In genomic region chr11:70465824-70466223, GRCm38 (mm10) we compare ENCODE assay signal across 8 mouse cellular contexts. TPM values are rescaled to one million over a fixed set of nuclear protein-coding genes. Genes with fewer than 3 reads are reported as not detected.
DNase-seq lines count a peak whose midpoint lies in the region; ATAC-seq lines count a peak whose summit lies in the region.

No protein-coding gene starts in this region.

- H3K9me3 ChIP-seq in forebrain, embryonic 15.5 days, result no peaks in the 10 kb centered on the region
- no peaks in the 10 kb centered on the region for H3K9me3 ChIP-seq in intestine, embryonic 15.5 days
- H3K9me3 ChIP-seq in liver, embryonic 15.5 days (replicated peaks), result no peaks in the 10 kb centered on the region

- peaks cover 13% of the 10 kb centered on the region for H3K27me3 ChIP-seq in forebrain, embryonic 15.5 days
- H3K27me3 ChIP-seq in intestine, embryonic 15.5 days (replicated peaks), result peaks cover 6% of the 10 kb centered on the region
- H3K27me3 ChIP-seq in liver, embryonic 15.5 days, result peaks cover 70% of the 10 kb centered on the region

- peaks cover 11% of the 10 kb centered on the region for H3K4me1 ChIP-seq in forebrain, embryonic 15.5 days
- peaks cover 10% of the 10 kb centered on the region for H3K4me1 ChIP-seq in intestine, embryonic 15.5 days (replicated peaks)
- H3K4me1 ChIP-seq in liver, embryonic 15.5 days (replicated peaks), result peaks cover 6% of the 10 kb centered on the region

- DNase-seq in ovary, postnatal 36 days (ENCODE audit: low spot score), result peak; percentile 46
- no peak for DNase-seq in ovary, adult 18-20 months (ENCODE audit: low spot score)
- DNase-seq in testis, postnatal 10 days (ENCODE audit: low spot score), result peak; percentile 72
- no peak for DNase-seq in frontal cortex, postnatal 10 days (ENCODE audit: low spot score in 2 of 2)
- DNase-seq in thymus, postnatal 36 days, result no peak

- no peak for ATAC-seq in forebrain, embryonic 15.5 days (replicated peaks)
- ATAC-seq in intestine, embryonic 15.5 days, result no peak
- no peak for ATAC-seq in liver, embryonic 15.5 days (ENCODE audit: insufficient read depth)

- 8% methylated on average over 23 of the region's 23 CpGs for WGBS in forebrain, embryonic 15.5 days
- 10% methylated on average over 23 of the region's 23 CpGs for whole genome bisulfite sequencing in intestine, embryonic 15.5 days
- WGBS in liver, embryonic 15.5 days (ENCODE audit: insufficient replicate concordance), result 28% methylated on average over 23 of the region's 23 CpGs

- H3K4me2 ChIP-seq in forebrain, embryonic 15.5 days (replicated peaks), result peak overlapping the region; percentile 46
- peak overlapping the region; percentile 66 for H3K4me2 ChIP-seq in intestine, embryonic 15.5 days (replicated peaks)
- peak overlapping the region; percentile 41 for H3K4me2 ChIP-seq in liver, embryonic 15.5 days

- peak overlapping the region; percentile 26 for H3K4me3 ChIP-seq in forebrain, embryonic 15.5 days
- peak overlapping the region; percentile 30 for H3K4me3 ChIP-seq in intestine, embryonic 15.5 days (replicated peaks)
- peak overlapping the region; percentile 11; the same call in 1 of the 2 replicates for H3K4me3 ChIP-seq in liver, embryonic 15.5 days (replicated peaks)

- H3K27ac ChIP-seq in forebrain, embryonic 15.5 days (replicated peaks), result no peak overlapping the region
- 0 out of 2 replicates have a peak overlapping the region, but pooled peaks have one; percentile 29 for H3K27ac ChIP-seq in intestine, embryonic 15.5 days
- H3K27ac ChIP-seq in liver, embryonic 15.5 days (replicated peaks), result no peak overlapping the region

- H3K36me3 ChIP-seq in forebrain, embryonic 15.5 days, result no peaks in the 10 kb centered on the region
- no peaks in the 10 kb centered on the region for H3K36me3 ChIP-seq in intestine, embryonic 15.5 days
- H3K36me3 ChIP-seq in liver, embryonic 15.5 days (replicated peaks), result no peaks in the 10 kb centered on the region

- peak overlapping the region; percentile 28; the same call in 1 of the 2 replicates for H3K9ac ChIP-seq in forebrain, embryonic 15.5 days (replicated peaks)
- H3K9ac ChIP-seq in intestine, embryonic 15.5 days, result peak overlapping the region; percentile 24; the same call in 1 of the 2 replicates
- no peak overlapping the region for H3K9ac ChIP-seq in liver, embryonic 15.5 days

RNA-seq across cellular contexts. Expression of gene Cxcl16, which starts 6.0 kb away (rescaled TPM):
- polyA plus RNA-seq in forebrain, embryonic 15.5 days (2015; fragmentation: Nextera tagmentation; extraction: Ambion mirVana), result 1.4 and 1.9 TPM in 2 replicates
- 8.6 and 10.4 TPM in 2 replicates for polyA plus RNA-seq in intestine, embryonic 15.5 days (2015; fragmentation: Nextera tagmentation; extraction: Ambion mirVana)
- 2.0 and 2.2 TPM in 2 replicates for polyA plus RNA-seq in liver, embryonic 15.5 days (2015; fragmentation: Nextera tagmentation; extraction: Ambion mirVana)

RNA-seq across cellular contexts. Expression of gene Zmynd15, which starts 6.6 kb away (rescaled TPM):
- 0.52 and 0.56 TPM in 2 replicates for polyA plus RNA-seq in forebrain, embryonic 15.5 days (2015; fragmentation: Nextera tagmentation; extraction: Ambion mirVana)
- polyA plus RNA-seq in intestine, embryonic 15.5 days (2015; fragmentation: Nextera tagmentation; extraction: Ambion mirVana), result 0.78 and 1.2 TPM in 2 replicates
- 0.22 and 0.26 TPM in 2 replicates for polyA plus RNA-seq in liver, embryonic 15.5 days (2015; fragmentation: Nextera tagmentation; extraction: Ambion mirVana)

RNA-seq across cellular contexts. Expression of gene Med11, which starts 14.1 kb away (rescaled TPM):
- polyA plus RNA-seq in forebrain, embryonic 15.5 days (2015; fragmentation: Nextera tagmentation; extraction: Ambion mirVana), result 40.2 and 45.0 TPM in 2 replicates
- 39.9 and 42.4 TPM in 2 replicates for polyA plus RNA-seq in intestine, embryonic 15.5 days (2015; fragmentation: Nextera tagmentation; extraction: Ambion mirVana)
- polyA plus RNA-seq in liver, embryonic 15.5 days (2015; fragmentation: Nextera tagmentation; extraction: Ambion mirVana), result 13.2 and 14.4 TPM in 2 replicates

RNA-seq across cellular contexts. Expression of gene Arrb2, which starts 33.4 kb away (rescaled TPM):
- 38.1 and 38.4 TPM in 2 replicates for polyA plus RNA-seq in forebrain, embryonic 15.5 days (2015; fragmentation: Nextera tagmentation; extraction: Ambion mirVana)
- 13.2 and 15.4 TPM in 2 replicates for polyA plus RNA-seq in intestine, embryonic 15.5 days (2015; fragmentation: Nextera tagmentation; extraction: Ambion mirVana)
- 15.6 and 16.5 TPM in 2 replicates for polyA plus RNA-seq in liver, embryonic 15.5 days (2015; fragmentation: Nextera tagmentation; extraction: Ambion mirVana)

RNA-seq across cellular contexts. Expression of gene Tm4sf5, which starts 39.2 kb away (rescaled TPM):
- 1.0 and 2.0 TPM in 2 replicates for polyA plus RNA-seq in forebrain, embryonic 15.5 days (2015; fragmentation: Nextera tagmentation; extraction: Ambion mirVana)
- 179 and 192 TPM in 2 replicates for polyA plus RNA-seq in intestine, embryonic 15.5 days (2015; fragmentation: Nextera tagmentation; extraction: Ambion mirVana)
- polyA plus RNA-seq in liver, embryonic 15.5 days (2015; fragmentation: Nextera tagmentation; extraction: Ambion mirVana), result 0.89 and 1.5 TPM in 2 replicates

Comparison
In these comparisons a context has a peak if more than half of its experiments do, and no peak if none do; other contexts are left out.
1. DNase-seq: peak in ovary, postnatal 36 days (single experiment) and testis, postnatal 10 days (single experiment); none in ovary, adult 18-20 months (single experiment), frontal cortex, postnatal 10 days (0 of 2) and thymus, postnatal 36 days (0 of 2).
2. Peak in every context shown above with its lines, with median percentiles within 50 percentile points of each other: H3K4me2 ChIP-seq and H3K4me3 ChIP-seq.